Mouse (Mus musculus) testis, adult 2 months (tissue): ENCODE measurements at regions not wholly inside any gene's neighbourhood (a gene's known extent, or its start where the extent isn't known, plus 50 kb on each side); places are given as distances from the start of the nearest gene placed in this dataset.
"Not testable (repeated sequence)": the region's sequence is repeated elsewhere in the genome, so short reads cannot be mapped to it uniquely, and the experiment has no call there.

Source experiments
- H3K27ac ChIP-seq: fragments of 200-500 bp; 2 replicates; pipeline ENCODE4 v1.5.1; 2012; ENCODE audit warnings: low read depth, low read length; ENCODE audit not compliant: control insufficient read depth, insufficient read depth
- H3K27me3 ChIP-seq: fragments of 200-500 bp; 2 replicates; pipeline ENCODE4 v1.6.1; 2012; ENCODE audit warnings: mild to moderate bottlenecking, low read length, moderate library complexity; ENCODE audit not compliant: control insufficient read depth, insufficient read depth
- H3K36me3 ChIP-seq: fragments of 200-500 bp; 2 replicates; pipeline ENCODE4 v1.6.1; 2012; ENCODE audit warnings: mild to moderate bottlenecking, low read length; ENCODE audit not compliant: control insufficient read depth, insufficient read depth
- H3K4me1 ChIP-seq: fragments of 200-500 bp; 2 replicates; pipeline ENCODE4 v1.6.1; 2012; ENCODE audit warnings: low read length; ENCODE audit not compliant: control insufficient read depth, insufficient read depth
- H3K4me3 ChIP-seq: fragments of 200-500 bp; 2 replicates; pipeline ENCODE4 v1.5.1; 2012; ENCODE audit warnings: low read depth, mild to moderate bottlenecking, low read length, moderate library complexity, mixed read lengths; ENCODE audit not compliant: control insufficient read depth
- CTCF ChIP-seq: fragments of 200-500 bp; IDR thresholded peaks from 2 replicates; pipeline ENCODE4 v1.5.1; 2012; ENCODE audit warnings: low read depth, mild to moderate bottlenecking, inconsistent platforms, low read length, moderate library complexity; ENCODE audit not compliant: control insufficient read depth, insufficient read depth, insufficient replicate concordance
- POLR2A ChIP-seq: fragments of 200-500 bp; IDR thresholded peaks from 2 replicates; pipeline ENCODE4 v1.6.1; 2012; ENCODE audit warnings: low read depth, mild to moderate bottlenecking, inconsistent platforms, low read length, moderate library complexity; ENCODE audit not compliant: control insufficient read depth

DNA sequence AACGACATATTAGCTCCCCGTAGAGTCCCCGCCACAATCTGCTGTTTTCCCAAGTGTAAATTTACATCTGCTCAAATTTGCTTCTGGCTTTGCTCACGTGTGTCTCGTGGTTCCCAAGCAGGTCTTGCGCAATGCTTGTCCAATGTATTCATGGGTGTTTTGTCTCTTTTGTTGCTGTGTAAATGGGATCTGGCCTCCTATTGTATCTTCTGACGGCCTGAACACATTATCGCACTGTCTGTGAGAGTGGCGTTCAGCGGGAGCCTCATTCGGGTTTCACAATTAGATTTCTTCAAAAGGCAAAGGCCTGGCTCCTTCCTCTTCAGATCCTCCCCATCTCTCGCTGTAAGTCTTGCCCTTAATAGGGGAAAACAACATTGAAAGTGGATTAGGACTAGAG is 274.5 kb downstream of the Fam19a5 start:
- Histone ChIP-seq H3K27me3 (no peaks in the 10 kb centered on the region), H3K27ac (no peak overlapping the region), H3K4me3 (no peak overlapping the region), H3K4me1 (no peaks in the 10 kb centered on the region), H3K36me3 (no peaks in the 10 kb centered on the region)
- TF ChIP-seq POLR2A (no peak), CTCF (no peak)

- Histone ChIP-seq H3K4me3 (no peak overlapping the region), H3K36me3 (no peaks in the 10 kb centered on the region), H3K4me1 (peaks cover 4% of the 10 kb centered on the region), H3K27me3 (no peaks in the 10 kb centered on the region), H3K27ac (no peak overlapping the region)
- TF ChIP-seq POLR2A (no peak), CTCF (no peak)
Measured at GRCm38 (mm10) chr15:87842097-87842496, 298.0 kb downstream of the Fam19a5 start.

DNA sequence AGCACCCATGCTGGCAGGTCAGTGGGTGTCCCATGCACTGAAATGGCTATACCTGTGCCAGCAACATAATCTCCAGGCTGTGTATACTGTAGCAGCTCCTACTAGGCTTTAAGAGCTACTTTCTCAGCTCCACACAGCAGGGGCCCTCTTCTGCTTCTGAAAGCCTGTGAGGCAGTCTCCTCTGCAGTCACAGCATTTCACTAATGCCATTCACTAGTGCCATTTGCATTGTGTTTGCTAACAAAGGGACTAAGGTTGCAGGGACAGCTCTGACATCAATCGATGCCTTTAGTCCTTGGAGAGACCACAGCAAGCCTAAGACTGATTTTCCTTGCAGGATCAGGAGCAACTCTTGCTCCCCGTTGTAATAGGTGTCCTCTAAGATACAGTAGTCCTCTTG is 315.0 kb downstream of the Fam19a5 start:
- no peak overlapping the region for H3K27ac ChIP-seq
- TF ChIP-seq CTCF, result no peak
- no peak for TF ChIP-seq POLR2A

GRCm38 (mm10) chr15:87876286-87876899 is 332.3 kb downstream of the Fam19a5 start:
- Histone ChIP-seq H3K4me3 (no peak overlapping the region), H3K4me1 (no peaks in the 10 kb centered on the region), H3K36me3 (no peaks in the 10 kb centered on the region), H3K27me3 (no peaks in the 10 kb centered on the region), H3K27ac (no peak overlapping the region)
- TF ChIP-seq CTCF, result no peak
- TF ChIP-seq POLR2A, result no peak

More for the DNA sequence above, 315.0 kb downstream of the Fam19a5 start:
- no peaks in the 10 kb centered on the region for H3K36me3 ChIP-seq
- H3K4me1 ChIP-seq, result no peaks in the 10 kb centered on the region
- no peaks in the 10 kb centered on the region for H3K27me3 ChIP-seq
- no peak overlapping the region for H3K4me3 ChIP-seq

- TF ChIP-seq CTCF (no peak), POLR2A (no peak)
Measured at GRCm38 (mm10) chr15:87890903-87891302, 346.8 kb downstream of the Fam19a5 start.

DNA sequence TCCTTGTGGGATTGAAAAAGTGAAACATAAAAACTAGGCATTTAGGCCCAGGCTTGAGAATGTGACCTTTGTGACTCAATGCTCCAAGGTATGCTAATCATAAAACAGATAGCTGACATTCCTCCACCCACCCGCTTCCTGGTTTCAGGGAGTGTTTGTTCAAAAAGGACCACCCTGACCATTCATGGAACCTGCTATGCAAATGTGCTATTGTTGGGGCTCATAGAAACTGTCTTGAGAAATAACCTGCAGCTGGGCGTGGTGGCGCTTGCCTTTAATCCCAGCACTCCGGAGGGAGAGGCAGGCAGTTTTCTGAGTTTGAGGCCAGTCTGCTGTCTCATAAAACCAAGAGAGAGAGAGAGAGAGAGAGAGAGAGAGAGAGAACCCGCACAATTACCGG is 350.8 kb downstream of the Fam19a5 start:
- not testable (repeated sequence) for H3K27me3 ChIP-seq, H3K36me3 ChIP-seq, H3K4me1 ChIP-seq, H3K27ac ChIP-seq, H3K4me3 ChIP-seq

More at GRCm38 (mm10) chr15:87890903-87891302, 346.8 kb downstream of the Fam19a5 start:
- Histone ChIP-seq H3K4me1 (no peaks in the 10 kb centered on the region), H3K4me3 (no peak overlapping the region), H3K36me3 (no peaks in the 10 kb centered on the region), H3K27ac (no peak overlapping the region), H3K27me3 (no peaks in the 10 kb centered on the region)

DNA sequence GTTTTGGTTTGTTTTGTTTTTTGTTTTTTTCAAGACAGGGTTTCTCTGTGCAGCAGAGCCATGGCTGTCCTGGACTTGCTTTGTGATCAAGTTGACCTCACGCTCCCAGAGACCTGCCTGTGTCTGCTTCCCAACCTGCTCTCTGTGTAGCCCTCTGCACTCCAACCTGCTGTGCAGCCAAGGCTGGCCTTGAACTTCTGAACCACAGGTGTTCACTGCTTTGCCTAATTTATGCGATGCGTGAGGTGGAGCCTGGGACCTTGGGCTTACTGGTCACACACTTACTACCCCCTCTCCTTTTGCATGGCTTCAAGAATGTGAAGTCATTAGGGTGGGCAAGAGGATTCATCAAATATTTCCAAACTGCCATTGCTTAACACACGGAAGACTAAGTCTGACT is 354.6 kb downstream of the Fam19a5 start:
- H3K4me3 ChIP-seq, result no peak overlapping the region
- H3K27me3 ChIP-seq, result no peaks in the 10 kb centered on the region
- H3K4me1 ChIP-seq, result no peaks in the 10 kb centered on the region
- H3K27ac ChIP-seq, result no peak overlapping the region
- no peaks in the 10 kb centered on the region for H3K36me3 ChIP-seq
- TF ChIP-seq POLR2A (no peak), CTCF (no peak)

GRCm38 (mm10) chr15:87904436-87904835 is 360.3 kb downstream of the Fam19a5 start:
- no peaks in the 10 kb centered on the region for H3K4me1 ChIP-seq
- TF ChIP-seq CTCF, result no peak
- TF ChIP-seq POLR2A, result no peak
- no peaks in the 10 kb centered on the region for H3K36me3 ChIP-seq

More at GRCm38 (mm10) chr15:87904436-87904835, 360.3 kb downstream of the Fam19a5 start:
- H3K4me3 ChIP-seq, result no peak overlapping the region
- no peaks in the 10 kb centered on the region for H3K27me3 ChIP-seq
- H3K27ac ChIP-seq, result no peak overlapping the region
